Mouse (Mus musculus): ENCODE data around the gene C7.

Gene C7

GRCm38 (mm10) chr15:4973355-4973754 is 90.2 kb downstream of the C7 start:
- DNase-seq (ENCODE audit: low spot score), result no peak

Data from embryo, embryonic 10.5 days (tissue).